Mouse (Mus musculus) urinary bladder, adult 2 months (tissue): ENCODE data around the gene Ndufa5. TPM values are rescaled to one million over a fixed set of nuclear protein-coding genes. Genes with fewer than 3 reads are reported as not detected.

Experiments used
- DNase-seq: peaks from one replicate; pipeline ENCODE4 v3.0.0; 2022; ENCODE audit warnings: low spot score
- polyA plus RNA-seq: library from polyadenylated mRNA; depleted of rRNA; stranded (reverse); fragments of >200 nt; gene quantifications from 2 replicates; pipeline ENCODE4 v1.2.3, GENCODE M21; 2012; rRNA removed

Ndufa5 gene
- polyA plus RNA-seq: 32.5 and 59.8 TPM in 2 replicates

GRCm38 (mm10) chr6:24527155-24528063 is at the start of gene Ndufa5:
Ndufa5 (minus strand) TSS chr6:24528013.
- DNase-seq: peak; percentile 66

GRCm38 (mm10) chr6:24573319-24573718 is 45.5 kb upstream of the Ndufa5 start:
- DNase-seq: no peak

DNA sequence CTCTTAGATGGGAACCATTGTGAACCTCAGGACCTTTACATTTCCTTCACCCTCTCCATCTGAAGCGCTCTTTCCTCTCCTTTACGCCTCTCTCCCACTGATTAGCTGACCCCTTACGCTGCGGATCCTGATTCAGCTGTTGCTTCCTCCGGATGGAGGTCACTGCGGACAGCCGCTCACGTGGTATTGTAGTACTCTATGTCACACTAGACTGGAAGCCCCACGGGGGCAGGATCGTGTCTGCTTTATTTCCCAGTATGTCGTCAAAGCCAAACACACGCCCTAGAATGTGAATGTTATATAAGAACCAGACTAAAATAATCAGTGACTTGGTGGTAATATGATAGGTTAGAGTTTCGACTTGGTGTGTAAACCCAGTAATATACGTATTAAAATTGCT is 44.6 kb upstream of the Ndufa5 start:
- no peak for DNase-seq

DNA sequence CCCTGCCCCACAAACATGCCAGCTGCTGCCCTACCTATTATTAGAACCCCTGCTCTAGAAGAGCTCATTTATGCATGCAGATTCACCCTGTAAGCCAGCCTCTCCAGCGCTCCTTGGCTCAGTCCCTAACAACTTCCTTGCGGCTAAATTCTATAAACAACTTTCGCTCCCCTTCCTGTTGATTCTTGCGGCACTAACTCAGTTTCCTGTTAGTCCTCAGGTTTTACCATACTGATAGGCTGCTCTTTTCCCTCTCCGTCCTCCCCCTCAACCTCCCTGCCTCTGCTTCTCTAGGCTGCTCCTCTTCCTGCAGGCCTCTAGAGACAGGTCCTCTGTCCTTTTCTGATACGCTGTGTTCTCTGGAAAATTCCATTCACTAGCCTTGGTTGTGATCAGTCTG is 43.3 kb upstream of the Ndufa5 start:
- DNase-seq: no peak

DNA sequence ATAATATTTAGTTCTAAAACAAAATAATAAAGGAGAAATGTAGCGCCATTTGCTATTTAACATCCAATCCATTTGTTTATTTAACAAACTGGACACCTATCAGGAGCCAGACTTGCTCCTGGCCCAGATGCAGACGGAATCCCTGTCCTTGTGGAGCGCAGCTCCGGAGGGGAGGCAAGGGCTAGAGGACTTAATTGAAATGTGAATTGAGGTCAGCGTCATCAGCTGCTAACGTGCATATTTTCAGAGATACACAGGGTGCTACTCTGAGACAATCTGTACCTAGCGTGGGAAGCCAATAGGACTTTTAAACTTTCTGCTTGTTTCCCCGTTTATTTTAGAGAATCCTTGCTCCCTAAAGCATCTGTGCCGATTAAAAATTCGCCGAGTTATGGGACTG is 42.5 kb upstream of the Ndufa5 start:
- DNase-seq: no peak

DNA sequence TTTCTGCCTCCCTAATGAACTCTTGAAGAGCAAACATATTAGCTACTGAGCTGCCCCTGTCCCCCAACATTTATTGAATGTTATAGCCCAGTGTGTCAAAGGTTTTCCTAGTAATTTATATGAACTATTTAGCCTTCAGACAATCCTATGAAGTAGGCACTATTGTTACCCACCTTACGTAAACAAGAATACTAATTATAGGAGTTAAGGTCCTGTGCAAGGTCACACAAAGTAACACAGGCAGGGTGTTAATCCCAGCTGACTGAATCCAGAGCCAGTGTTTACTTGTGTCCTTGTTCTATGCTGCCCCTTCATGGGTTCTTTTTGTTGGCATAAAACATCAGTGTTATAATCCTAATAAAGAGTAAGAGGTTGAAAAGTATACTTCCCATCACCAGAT is 41.9 kb upstream of the Ndufa5 start:
- DNase-seq: no peak

DNA sequence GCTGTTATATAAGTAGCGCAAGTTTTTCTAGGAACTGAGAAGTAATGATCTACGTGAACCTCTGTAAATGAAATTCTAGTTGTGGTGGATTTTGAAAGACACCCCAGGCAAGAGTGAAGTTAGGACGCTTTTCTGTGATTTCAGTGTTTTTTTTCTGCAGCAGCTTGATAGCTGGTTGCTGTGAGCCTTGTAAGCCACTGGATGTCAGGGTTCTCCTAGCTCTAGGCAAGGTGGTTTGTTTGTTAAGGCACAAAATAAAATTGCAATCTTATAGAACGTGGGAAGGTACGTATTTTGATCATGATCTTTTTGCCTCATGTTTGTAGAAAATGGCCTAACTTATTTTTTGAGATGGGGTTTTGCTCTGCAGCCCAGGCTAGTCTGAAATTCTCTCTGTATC is 41.1 kb upstream of the Ndufa5 start:
- DNase-seq: no peak

DNA sequence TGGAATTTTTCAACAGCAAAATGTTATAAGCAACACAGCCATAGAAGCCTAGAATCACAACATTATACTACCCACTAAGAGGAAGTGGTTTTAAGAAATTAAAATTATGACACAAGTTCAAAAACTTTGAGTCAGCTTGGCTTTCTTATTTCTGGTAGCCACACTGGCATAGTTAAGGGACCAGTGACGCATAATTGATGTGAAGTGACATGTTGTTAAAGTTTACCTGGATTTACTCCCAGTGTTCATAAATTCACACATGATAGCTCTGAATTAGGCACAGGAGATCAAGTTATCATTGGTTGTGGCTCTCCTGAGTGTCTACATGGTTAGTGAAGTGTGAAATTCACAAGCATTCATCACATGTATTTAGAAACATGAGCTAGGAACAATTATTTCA is 37.1 kb upstream of the Ndufa5 start:
- no peak for DNase-seq

DNA sequence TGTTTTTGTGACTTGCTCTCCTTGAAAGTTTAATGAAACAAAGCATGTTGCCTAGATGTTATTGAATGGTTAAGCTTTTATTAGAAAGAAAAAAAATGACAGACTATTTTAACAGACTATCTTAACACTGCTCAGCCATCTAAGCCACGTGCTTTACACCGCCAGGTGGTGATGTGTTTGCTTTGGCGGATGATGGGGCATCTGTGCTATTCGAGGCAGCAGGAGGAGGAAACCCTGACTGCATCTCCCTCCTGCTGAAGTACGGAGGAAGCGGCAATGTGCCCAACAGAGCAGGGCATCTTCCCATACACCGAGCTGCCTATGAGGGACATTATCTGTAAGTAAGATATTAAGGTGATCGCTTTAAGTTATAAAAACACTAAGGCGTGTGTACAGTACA is 36.3 kb upstream of the Ndufa5 start:
- DNase-seq: no peak

- no peak for DNase-seq
These were observed 27.7 kb upstream of the Ndufa5 start for GRCm38 (mm10) chr6:24555488-24555887.

DNA sequence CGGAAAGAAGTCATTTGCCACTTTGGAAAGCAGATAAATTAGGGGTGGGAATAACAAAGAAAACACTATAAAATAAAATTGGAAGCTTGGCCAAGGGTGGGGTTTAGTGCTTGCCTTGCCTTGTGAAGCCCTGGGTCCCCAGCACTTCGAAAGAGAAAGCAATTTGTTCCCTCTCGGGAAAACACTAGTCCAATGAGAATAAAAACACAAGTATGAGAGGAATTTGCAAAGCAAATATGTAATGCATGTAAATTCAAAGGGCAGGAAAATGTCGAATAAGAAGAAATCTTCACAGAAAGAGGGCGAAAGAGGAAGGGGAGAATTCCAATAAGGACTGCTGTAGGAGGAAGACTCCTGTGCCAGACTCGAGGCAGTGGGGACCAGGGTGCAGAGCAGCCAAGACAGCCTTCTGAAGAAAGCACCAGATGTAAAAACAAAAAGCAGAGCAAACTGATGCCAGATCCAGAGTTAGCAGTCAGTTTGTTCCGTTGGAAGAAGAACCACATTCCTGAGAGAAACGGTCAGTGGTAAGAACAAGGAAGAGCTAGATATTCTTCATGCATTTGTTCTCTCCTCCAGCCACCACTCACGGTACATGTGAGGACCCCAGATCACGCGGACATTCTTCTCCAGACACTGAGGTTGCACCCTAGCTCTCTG is 26.7 kb upstream of the Ndufa5 start:
- DNase-seq: no peak

DNA sequence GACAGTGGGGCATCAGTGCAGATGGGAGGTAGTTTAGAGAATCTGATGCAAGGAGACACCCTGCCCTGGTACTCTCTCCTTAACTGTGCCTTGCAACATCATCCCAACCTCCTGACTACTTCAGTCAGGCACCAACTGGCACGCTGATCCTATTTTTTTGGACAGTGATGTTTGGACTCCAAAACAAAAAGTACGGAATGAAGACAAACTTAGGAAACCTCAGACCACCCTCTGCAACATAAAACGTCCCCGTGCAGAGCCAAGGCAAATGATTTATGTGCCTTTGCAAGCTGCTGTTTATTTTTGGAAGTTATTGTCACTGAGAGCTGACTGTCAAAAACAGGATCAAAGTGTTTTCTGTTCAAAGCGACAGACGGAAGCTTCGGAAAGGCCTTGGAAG is 24.2 kb upstream of the Ndufa5 start:
- no peak for DNase-seq

DNA sequence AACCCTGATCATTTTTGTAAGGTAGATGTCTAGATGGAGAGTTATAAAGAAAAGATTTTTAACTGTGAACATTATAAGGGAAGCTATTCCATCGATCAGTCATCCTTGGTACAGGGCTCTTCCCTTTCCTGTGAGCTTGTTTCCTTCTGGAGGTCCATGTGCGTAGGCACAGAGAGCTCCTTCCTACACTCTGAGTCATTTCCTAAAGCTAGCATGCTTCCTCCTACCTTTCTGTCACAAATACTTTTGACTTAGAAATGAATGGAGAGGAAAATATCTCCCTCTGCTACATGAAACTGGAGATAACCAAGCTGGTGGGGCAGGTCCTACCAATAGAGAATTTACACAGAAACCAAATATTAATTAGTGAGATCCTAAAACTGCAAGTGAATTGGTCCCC is 22.0 kb upstream of the Ndufa5 start:
- DNase-seq: no peak

DNA sequence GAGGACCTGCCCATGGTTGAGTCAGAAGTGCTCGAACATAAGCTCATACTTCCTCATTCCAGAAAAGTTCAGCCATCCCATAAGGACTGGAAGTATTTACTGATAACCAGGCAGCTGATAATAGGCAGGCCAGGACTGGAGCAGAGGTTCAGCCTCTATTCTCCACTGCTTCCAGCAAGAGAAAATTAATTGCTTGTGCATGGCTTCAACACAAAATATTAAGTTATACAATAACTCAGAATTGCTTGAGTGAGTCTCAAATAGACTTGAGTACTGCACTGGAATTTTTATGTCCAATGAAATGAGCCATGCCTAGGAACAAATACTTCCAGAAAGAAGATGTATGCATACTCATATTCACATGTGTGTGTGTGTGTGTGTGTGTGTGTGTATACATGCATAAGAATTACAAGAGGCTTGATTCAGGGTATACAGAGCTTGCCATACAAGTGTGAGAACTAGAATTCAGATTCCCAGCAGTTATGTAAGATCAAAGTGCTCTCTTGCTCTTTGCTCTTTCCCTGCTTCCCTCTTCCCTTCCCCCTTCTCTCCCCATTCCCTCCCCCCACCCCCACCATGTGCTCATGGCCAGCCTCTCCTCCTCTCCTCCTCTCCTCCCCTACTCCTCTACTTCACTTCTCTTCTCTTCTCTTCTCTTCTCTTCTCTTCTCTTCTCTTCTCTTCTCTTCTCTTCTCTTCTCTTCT is 19.1 kb upstream of the Ndufa5 start:
- no peak for DNase-seq

- DNase-seq: no peak
These were observed 15.3 kb upstream of the Ndufa5 start for GRCm38 (mm10) chr6:24543119-24543591.

GRCm38 (mm10) chr6:24542393-24542792 is 14.6 kb upstream of the Ndufa5 start:
- no peak for DNase-seq

GRCm38 (mm10) chr6:24540106-24540505 is 12.3 kb upstream of the Ndufa5 start:
- DNase-seq: no peak

GRCm38 (mm10) chr6:24538435-24538834 is 10.6 kb upstream of the Ndufa5 start:
- no peak for DNase-seq

- no peak for DNase-seq
These were observed 5.0 kb upstream of the Ndufa5 start for GRCm38 (mm10) chr6:24532804-24533203.

GRCm38 (mm10) chr6:24530711-24531420 is 3.1 kb upstream of the Ndufa5 start:
- DNase-seq: no peak

DNA sequence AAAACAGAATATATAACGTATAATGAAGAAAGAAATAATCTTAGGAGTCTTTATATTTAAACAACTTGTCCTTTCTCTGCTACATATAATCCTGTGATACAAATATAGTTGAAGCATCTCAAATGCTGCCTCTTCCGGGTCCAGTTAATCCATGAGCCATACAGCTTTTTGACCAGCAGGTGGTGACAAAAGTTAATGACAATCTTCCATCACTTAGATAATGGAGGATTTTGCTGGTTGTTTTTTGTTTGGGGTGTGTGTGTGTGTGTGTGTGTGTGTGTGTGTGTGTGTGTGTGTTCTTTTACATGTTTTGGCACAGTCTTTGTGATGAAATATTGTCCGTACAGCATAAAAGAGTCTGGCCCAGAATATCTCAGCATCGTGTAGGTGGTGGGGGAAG is 2.4 kb upstream of the Ndufa5 start:
- no peak for DNase-seq

DNA sequence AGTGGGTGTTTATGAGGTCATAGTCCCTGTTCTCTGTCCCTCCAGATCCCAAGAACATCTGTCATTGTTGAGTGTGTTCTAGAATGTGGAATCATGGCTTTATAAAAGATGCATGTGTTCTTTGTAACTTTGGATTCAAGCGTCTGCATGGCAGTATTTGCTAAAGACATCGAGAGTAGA is 141 bp upstream of the Ndufa5 start, which contains the start of gene Asb15:
Gene Asb15 (plus strand): TSS at position 81 of the 180 bp plus-strand sequence.
- no peak for DNase-seq
